Mouse (Mus musculus) C2C12 (cell line): ENCODE results near the gene Cnn3.

Experiments
- CTCF ChIP-seq: IDR thresholded peaks from one replicate; pipeline ENCODE4 v1.5.1; 2011; ENCODE audit not compliant: control insufficient read depth, insufficient read depth, insufficient read length
- FOSL1 ChIP-seq: IDR thresholded peaks from one replicate; pipeline ENCODE4 v1.8.0; 2011; ENCODE audit warnings: mild to moderate bottlenecking, low read length; ENCODE audit not compliant: poor library complexity, insufficient read depth, severe bottlenecking
- MAX ChIP-seq: IDR thresholded peaks from one replicate; pipeline ENCODE4 v1.6.1; 2011; ENCODE audit warnings: mild to moderate bottlenecking, control low read depth

GRCm38 (mm10) chr3:121433968-121434533, 7.8 kb downstream of the Cnn3 start:
- TF ChIP-seq CTCF (no peak), MAX (no peak), FOSL1 (no peak)
